Mouse (Mus musculus): ENCODE data around the gene Enox1. TPM values are rescaled to one million over a fixed set of nuclear protein-coding genes. Genes with fewer than 3 reads are reported as not detected.

Enox1 gene
- polyA plus RNA-seq, 1 experiment: 3.1 TPM

GRCm38 (mm10) chr14:77718814-77719213, 562.3 kb downstream of the Enox1 start:
- H3ac ChIP-seq (ENCODE audit: control insufficient read depth, insufficient read length): no peak overlapping the region
- TF ChIP-seq SRF (IDR thresholded peaks at IDR 0.05; ENCODE audit: control insufficient read depth, insufficient read length, low read depth) (no peak), TCF3 (IDR thresholded peaks at IDR 0.05; ENCODE audit: insufficient read length, low read depth) (no peak), E2F4 (IDR thresholded peaks at IDR 0.05; ENCODE audit: insufficient read depth) (no peak), POLR2A (IDR thresholded peaks at IDR 0.05; ENCODE audit: insufficient read length, low read depth) (no peak), CEBPB (IDR thresholded peaks at IDR 0.05; ENCODE audit: insufficient read depth, poor library complexity, severe bottlenecking) (no peak), MYOD1 (IDR thresholded peaks at IDR 0.05; ENCODE audit: control insufficient read depth in 1 of 3, insufficient read length in 2 of 3, low read depth in 2 of 3) (no peak), MYOG (IDR thresholded peaks at IDR 0.05; ENCODE audit: control insufficient read depth in 1 of 3, insufficient read depth in 1 of 3, insufficient read length in 2 of 3, low read depth in 2 of 3) (no peak)
- H3K27me3 ChIP-seq (ENCODE audit: control insufficient read depth, insufficient read depth, insufficient read length): no peaks in the 10 kb centered on the region
- H3K4me2 ChIP-seq (ENCODE audit: low read depth): no peak overlapping the region
- H3K79me2 ChIP-seq (ENCODE audit: control insufficient read depth, insufficient read depth): no peaks in the 10 kb centered on the region
- no peaks in the 10 kb centered on the region for H3K36me3 ChIP-seq (ENCODE audit: control insufficient read depth, insufficient read depth)
- H3K4me3 ChIP-seq: no peak overlapping the region

DNA sequence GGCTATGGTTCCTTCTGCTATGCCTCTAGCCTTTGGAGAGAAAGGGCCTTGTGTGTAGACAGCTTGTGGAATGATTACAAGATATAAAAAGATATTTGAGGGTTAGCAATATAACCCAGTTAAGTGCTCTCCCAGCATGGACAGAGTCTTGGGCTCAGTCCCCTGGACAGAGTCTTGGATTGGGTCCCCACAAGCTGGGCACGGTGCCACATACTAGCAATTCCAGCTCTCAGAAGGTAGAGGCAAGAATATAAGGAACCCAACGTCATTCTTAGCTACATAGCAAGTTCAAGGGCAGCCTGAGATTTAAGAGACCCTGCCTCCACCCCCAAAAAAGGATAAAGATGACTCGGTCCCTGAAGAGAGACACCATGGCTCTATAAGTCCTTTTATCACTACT, 581.5 kb downstream of the Enox1 start:
- no peak for TF ChIP-seq REST (IDR thresholded peaks at IDR 0.05; ENCODE audit: insufficient read depth, insufficient read length)
- TF ChIP-seq E2F4 (IDR thresholded peaks at IDR 0.05; ENCODE audit: insufficient read depth): no peak
- TF ChIP-seq CEBPB (IDR thresholded peaks at IDR 0.05; ENCODE audit: insufficient read depth, poor library complexity, severe bottlenecking): no peak
- TF ChIP-seq POLR2A (IDR thresholded peaks at IDR 0.05; ENCODE audit: insufficient read length, low read depth): no peak
- no peak overlapping the region for H3K4me2 ChIP-seq (ENCODE audit: low read depth)
- H3ac ChIP-seq (ENCODE audit: control insufficient read depth, insufficient read length): no peak overlapping the region
- H3K36me3 ChIP-seq (ENCODE audit: control insufficient read depth, insufficient read depth): no peaks in the 10 kb centered on the region
- H3K79me2 ChIP-seq (ENCODE audit: control insufficient read depth, insufficient read depth): no peaks in the 10 kb centered on the region
- H3K27me3 ChIP-seq (ENCODE audit: control insufficient read depth, insufficient read depth, insufficient read length): no peaks in the 10 kb centered on the region
- H3K4me3 ChIP-seq: no peak overlapping the region

DNA sequence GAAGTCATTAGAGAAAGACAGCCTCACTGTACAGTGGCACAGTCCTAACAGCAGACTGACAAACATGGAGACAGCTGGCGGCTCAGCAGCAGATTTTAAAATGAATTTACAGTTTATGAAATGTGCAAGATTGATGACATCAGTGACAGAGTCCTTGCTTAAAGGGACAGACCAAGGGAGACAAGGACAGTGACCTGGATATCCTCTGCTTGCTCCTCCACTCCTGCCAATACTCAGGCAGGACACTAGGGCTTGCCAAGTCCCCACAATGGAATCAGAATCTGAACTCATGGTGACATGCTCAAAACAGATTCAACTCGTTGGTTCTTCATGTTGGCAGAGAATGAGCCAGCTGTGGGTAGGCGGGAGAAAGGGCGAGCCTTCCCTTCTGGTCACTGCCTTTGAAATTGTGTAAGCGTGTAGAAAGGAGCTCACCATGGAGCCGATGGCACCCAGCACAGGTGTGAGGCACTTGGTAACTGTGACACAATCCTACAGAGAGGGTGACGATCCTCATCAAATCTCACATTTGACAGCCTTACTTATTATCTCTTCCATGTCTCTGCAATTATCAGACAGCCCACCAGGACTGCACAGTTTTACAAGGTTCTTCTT, 582.3 kb downstream of the Enox1 start:
- H3ac ChIP-seq (ENCODE audit: control insufficient read depth, insufficient read length): no peak overlapping the region
- TF ChIP-seq POLR2A (IDR thresholded peaks at IDR 0.05; ENCODE audit: insufficient read length, low read depth): no peak
- no peak for TF ChIP-seq E2F4 (IDR thresholded peaks at IDR 0.05; ENCODE audit: insufficient read depth)
- TF ChIP-seq CEBPB (IDR thresholded peaks at IDR 0.05; ENCODE audit: insufficient read depth, poor library complexity, severe bottlenecking): no peak
- no peak for TF ChIP-seq MYOG (IDR thresholded peaks at IDR 0.05; ENCODE audit: control insufficient read depth in 1 of 3, insufficient read depth in 1 of 3, insufficient read length in 2 of 3, low read depth in 2 of 3)
- TF ChIP-seq MYOD1 (IDR thresholded peaks at IDR 0.05; ENCODE audit: control insufficient read depth in 1 of 3, insufficient read length in 2 of 3, low read depth in 2 of 3): no peak
- no peak overlapping the region for H3K4me2 ChIP-seq (ENCODE audit: low read depth)
- H3K79me2 ChIP-seq (ENCODE audit: control insufficient read depth, insufficient read depth): no peaks in the 10 kb centered on the region
- no peaks in the 10 kb centered on the region for H3K36me3 ChIP-seq (ENCODE audit: control insufficient read depth, insufficient read depth)
- no peak overlapping the region for H3K4me3 ChIP-seq
- no peaks in the 10 kb centered on the region for H3K27me3 ChIP-seq (ENCODE audit: control insufficient read depth, insufficient read depth, insufficient read length)

GRCm38 (mm10) chr14:77739376-77739775, 582.8 kb downstream of the Enox1 start:
- no peaks in the 10 kb centered on the region for H3K36me3 ChIP-seq (ENCODE audit: control insufficient read depth, insufficient read depth)
- no peaks in the 10 kb centered on the region for H3K79me2 ChIP-seq (ENCODE audit: control insufficient read depth, insufficient read depth)
- no peak overlapping the region for H3ac ChIP-seq (ENCODE audit: control insufficient read depth, insufficient read length)
- H3K4me2 ChIP-seq (ENCODE audit: low read depth): no peak overlapping the region
- no peak overlapping the region for H3K4me3 ChIP-seq
- no peaks in the 10 kb centered on the region for H3K27me3 ChIP-seq (ENCODE audit: control insufficient read depth, insufficient read depth, insufficient read length)
- no peak for TF ChIP-seq REST (IDR thresholded peaks at IDR 0.05; ENCODE audit: insufficient read depth, insufficient read length)
- no peak for TF ChIP-seq USF1 (IDR thresholded peaks at IDR 0.05; ENCODE audit: low read depth)
- no peak for TF ChIP-seq E2F4 (IDR thresholded peaks at IDR 0.05; ENCODE audit: insufficient read depth)

GRCm38 (mm10) chr14:77744638-77745240, 588.2 kb downstream of the Enox1 start:
- H3K27me3 ChIP-seq (ENCODE audit: control insufficient read depth, insufficient read depth, insufficient read length): no peaks in the 10 kb centered on the region
- H3K4me3 ChIP-seq: no peak overlapping the region
- no peaks in the 10 kb centered on the region for H3K79me2 ChIP-seq (ENCODE audit: control insufficient read depth, insufficient read depth)
- no peak overlapping the region for H3K4me2 ChIP-seq (ENCODE audit: low read depth)
- no peak overlapping the region for H3ac ChIP-seq (ENCODE audit: control insufficient read depth, insufficient read length)
- H3K36me3 ChIP-seq (ENCODE audit: control insufficient read depth, insufficient read depth): no peaks in the 10 kb centered on the region
- TF ChIP-seq TCF12 (IDR thresholded peaks at IDR 0.05; ENCODE audit: insufficient read depth, poor library complexity, severe bottlenecking) (no peak), REST (IDR thresholded peaks at IDR 0.05; ENCODE audit: insufficient read depth, insufficient read length) (no peak), TCF3 (IDR thresholded peaks at IDR 0.05; ENCODE audit: insufficient read length, low read depth) (no peak), MYOD1 (IDR thresholded peaks at IDR 0.05; ENCODE audit: control insufficient read depth in 1 of 3, insufficient read length in 2 of 3, low read depth in 2 of 3) (no peak), MYOG (IDR thresholded peaks at IDR 0.05; ENCODE audit: control insufficient read depth in 1 of 3, insufficient read depth in 1 of 3, insufficient read length in 2 of 3, low read depth in 2 of 3) (no peak), MAX (IDR thresholded peaks at IDR 0.05; ENCODE audit: low read depth) (no peak), E2F4 (IDR thresholded peaks at IDR 0.05; ENCODE audit: insufficient read depth) (no peak), USF1 (IDR thresholded peaks at IDR 0.05; ENCODE audit: low read depth) (no peak), POLR2A (IDR thresholded peaks at IDR 0.05; ENCODE audit: insufficient read length, low read depth) (no peak), SRF (IDR thresholded peaks at IDR 0.05; ENCODE audit: control insufficient read depth, insufficient read length, low read depth) (no peak), CEBPB (IDR thresholded peaks at IDR 0.05; ENCODE audit: insufficient read depth, poor library complexity, severe bottlenecking) (no peak), POLR2AphosphoS2 (IDR thresholded peaks at IDR 0.05; ENCODE audit: insufficient read length, low read depth) (no peak)

All from myocyte (in vitro differentiated cells).